Mouse (Mus musculus) c-Kit-positive CD71-positive TER-119-negative erythroid progenitor cells, embryonic 14.5 days (primary cell): ENCODE results near the gene Fam185a.

ENCODE experiments used
- DNase-seq: peaks from one replicate; pipeline ENCODE4 v3.0.0-alpha.2; 2013; ENCODE audit warnings: low read depth

The Fam185a gene

DNA sequence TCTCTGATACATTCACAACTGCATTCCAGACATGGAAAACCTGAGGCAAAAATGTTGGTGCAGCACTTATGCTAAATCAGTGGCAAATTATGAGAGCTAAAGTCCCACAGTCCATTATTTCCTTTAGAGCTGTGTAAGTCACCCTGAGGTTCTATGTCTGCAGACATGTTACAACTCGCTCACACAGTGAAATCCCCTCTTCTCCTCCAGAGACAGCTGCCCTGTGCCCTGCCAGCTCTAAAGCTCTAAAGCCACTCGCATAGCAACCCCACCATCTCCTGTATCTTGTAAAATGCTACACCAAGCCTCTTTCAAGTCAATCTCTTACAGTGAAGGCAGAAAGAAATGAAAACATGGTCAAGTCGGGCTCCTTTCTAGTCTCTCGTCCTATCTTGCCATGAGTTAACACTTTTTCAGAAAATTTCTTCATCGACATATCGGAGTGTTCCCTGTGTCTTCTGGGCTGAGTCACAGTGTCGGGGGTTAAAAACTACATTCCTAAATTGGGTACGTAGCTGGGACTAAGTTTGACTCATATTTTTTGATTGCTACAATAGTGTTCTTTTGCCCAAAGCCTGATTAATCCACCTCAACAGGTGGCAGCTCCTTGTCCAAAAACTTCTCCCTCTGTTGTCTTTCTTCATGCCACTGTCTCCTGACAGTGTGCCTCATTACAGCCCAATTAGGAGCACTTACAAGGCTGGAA lies 68.7 kb downstream of the Fam185a start:
- no peak for DNase-seq

- no peak for DNase-seq
These were observed 70.0 kb downstream of the Fam185a start for GRCm38 (mm10) chr5:21494781-21495180.

DNA sequence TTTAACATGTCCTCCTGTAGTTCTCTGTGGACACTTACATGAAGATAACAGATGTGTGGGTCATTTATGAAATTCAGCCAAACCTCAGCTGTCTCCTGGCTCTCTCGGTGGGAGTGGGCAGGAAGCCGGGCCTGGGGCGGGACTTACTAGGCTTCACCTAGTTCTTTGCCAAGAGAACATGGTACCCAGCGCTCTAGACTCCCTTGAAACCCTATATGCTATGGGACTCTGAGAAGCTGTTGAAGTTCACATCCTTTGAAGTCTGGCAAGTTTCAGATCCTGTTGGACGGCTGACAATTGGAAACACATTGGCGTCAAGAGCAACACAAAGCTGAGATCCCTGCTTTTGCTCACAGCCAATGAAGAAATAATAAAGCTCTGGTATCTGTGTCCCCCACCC lies 71.6 kb downstream of the Fam185a start:
- no peak for DNase-seq

DNA sequence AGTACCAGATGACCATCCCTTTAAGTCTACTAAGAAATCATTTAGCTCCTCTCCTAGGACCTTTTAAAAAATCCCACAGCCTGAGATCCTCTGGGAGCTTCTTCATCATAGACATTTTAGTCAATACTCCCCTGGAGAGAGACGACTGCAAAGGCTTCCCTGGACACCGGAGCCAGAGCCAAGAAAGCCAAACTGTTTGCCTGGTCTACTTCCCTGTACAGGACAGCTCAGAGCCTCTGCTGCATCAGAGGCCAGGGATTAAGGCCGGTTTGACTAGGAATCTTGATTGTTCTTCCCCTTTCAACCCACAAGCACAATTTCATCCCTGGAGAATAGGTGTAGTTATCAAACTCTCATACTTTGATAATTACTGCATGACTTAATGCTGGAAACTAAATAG lies 72.1 kb downstream of the Fam185a start:
- no peak for DNase-seq

GRCm38 (mm10) chr5:21498490-21498889 lies 73.7 kb downstream of the Fam185a start:
- DNase-seq = no peak

- DNase-seq = no peak
These were observed 74.2 kb downstream of the Fam185a start for GRCm38 (mm10) chr5:21498925-21499324.

GRCm38 (mm10) chr5:21500133-21500532 lies 75.4 kb downstream of the Fam185a start:
- no peak for DNase-seq

- DNase-seq = no peak
These were observed 76.2 kb downstream of the Fam185a start for GRCm38 (mm10) chr5:21500941-21501340.

GRCm38 (mm10) chr5:21502936-21503610 lies 78.3 kb downstream of the Fam185a start:
- DNase-seq = no peak

DNA sequence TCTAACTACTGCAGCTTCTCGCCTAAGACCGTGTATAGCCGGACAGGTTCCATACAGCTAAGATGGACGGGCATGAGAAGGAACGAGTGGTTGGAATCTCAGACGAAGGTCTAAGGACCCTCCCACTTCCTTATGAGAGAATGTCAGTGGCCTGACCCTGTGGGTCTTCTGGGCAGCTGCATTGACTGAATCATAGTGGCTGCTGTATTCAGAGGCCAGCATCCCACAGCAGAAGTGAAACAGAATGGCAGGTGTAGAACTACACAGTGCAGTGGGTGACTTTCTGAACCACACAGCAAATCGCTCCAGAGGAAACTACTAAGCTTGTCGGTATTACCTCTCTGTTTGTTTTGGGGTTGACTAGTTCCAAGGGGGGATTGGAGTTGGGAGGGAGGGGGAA lies 80.4 kb downstream of the Fam185a start:
- no peak for DNase-seq

GRCm38 (mm10) chr5:21506887-21507286 lies 82.1 kb downstream of the Fam185a start:
- DNase-seq = no peak

DNA sequence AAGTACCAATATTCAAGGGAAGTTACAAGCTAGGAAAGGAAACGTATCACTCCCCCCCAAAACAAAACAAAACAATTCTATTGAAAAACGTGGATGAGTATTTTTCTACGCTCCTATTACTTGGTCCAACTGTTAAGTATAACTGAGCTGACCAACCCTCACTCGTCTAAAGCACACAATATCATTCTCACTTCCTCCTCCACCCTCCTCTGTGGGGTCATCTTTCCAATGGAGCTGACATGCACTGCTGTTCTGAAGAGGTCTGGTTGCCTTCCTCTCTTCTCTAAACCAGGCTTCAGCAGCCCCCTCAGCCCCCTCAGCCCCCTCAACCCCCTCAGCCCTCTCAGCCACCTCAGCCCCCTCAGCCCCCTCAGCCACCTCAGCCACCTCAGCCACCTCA lies 85.0 kb downstream of the Fam185a start:
- no peak for DNase-seq

GRCm38 (mm10) chr5:21513363-21513762 lies 88.6 kb downstream of the Fam185a start:
- no peak for DNase-seq

DNA sequence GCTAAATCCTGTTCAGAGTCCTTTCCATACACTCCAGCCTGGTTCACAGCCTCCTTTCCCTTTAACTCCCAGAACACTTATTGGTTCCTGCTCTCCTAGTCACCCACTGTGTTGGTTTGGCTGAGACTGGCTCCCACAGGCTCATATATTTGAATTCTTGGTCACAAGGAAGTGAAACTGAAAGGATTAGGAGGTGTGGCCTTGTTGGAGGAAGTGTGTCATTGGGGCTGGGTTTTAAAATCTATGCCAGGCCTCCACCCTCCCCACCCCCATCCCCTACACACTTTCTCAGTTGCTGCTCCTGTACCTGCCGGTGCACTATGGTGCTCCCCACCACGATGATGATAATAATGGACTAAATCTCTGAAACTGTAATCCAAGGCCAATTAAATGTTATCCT lies 92.8 kb downstream of the Fam185a start:
- no peak for DNase-seq

DNA sequence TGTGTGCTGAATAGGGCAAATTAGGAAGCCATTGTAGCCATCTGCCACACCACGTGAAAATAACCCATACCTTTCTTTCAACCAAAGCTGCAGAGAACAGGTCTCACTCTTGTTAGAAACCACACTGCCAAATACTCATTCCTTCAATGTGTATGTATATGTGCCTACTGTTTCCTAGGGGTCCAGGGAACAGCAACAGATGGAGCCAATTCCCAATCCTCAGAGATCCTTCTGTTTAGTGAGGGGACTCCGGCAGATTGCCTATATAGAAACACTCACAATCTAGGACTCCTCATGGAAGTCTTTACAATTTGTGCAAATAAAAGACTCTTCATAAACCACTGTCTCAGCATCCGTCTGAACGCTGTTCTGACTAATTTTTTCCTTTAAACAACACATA lies 93.4 kb downstream of the Fam185a start:
- DNase-seq = no peak

DNA sequence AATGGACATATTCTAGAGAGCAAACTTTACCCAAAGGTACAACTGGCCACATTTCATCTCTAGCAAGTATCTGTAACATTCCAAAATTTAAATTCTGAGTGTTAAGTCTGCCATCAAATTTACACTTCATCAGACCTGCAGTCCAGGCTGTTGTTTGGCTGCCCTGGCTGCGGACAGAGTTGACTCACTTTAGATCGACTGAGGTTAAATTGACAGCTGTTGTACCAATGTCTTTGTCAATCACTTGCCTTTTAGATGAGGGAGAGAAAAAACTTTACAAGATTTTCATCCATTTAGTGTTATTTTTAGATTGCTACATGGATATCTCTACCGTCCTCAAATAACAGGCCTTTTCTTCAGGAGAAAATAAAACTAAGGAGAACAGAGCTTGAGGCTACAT lies 94.4 kb downstream of the Fam185a start:
- no peak for DNase-seq

DNA sequence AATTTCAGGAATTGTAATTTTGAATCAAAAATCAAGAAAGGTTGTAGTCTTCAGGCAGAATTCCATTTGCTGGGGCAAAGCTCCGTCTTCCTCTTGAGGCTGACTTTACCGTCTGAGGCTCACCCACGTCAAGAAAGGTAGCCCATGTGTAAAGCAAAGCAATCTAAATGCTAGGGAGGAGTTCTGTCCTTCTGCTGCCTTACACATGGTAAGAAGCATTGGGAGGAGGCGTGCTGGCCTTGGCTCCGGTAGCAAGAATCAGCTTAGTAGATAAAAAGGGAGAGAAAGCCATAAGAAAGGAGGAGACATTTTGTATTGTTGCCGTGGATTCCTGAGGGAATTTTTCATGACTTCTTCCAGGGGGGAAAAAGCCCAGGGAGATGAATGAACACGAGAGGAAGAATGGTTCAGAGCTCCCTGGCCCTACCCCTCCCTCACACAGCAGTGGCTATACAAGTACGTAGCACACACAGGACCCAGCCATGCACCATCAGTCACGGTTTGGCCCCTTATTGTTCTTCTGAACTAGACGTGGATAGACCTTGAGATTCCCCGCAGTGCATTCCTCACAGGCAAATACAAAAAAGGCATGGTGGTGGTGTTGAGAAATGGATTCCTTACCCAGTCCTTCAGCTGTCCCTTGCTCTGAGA lies 102.2 kb downstream of the Fam185a start:
- no peak for DNase-seq

DNA sequence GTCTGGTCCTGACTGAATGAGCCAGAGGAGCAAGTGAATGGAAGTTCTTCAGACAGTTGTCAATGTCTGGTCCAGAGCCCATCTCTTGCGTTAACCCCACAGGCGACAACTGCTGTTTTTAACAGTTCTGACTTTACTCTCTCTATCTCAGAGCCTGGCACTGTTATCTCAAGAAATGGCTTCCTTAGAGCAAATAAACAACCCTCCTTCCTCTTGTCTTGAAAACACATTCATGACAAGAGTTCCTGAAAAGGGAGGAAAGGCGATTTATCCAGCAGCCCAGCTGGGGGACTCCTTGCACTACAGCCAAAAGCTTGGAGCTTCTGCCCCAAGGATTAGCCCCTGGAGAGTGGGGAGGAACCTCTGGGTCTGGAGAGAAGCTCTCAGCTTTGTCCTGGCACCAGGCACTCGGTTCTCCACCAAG lies 102.7 kb downstream of the Fam185a start:
- no peak for DNase-seq

GRCm38 (mm10) chr5:21528068-21528842 lies 103.5 kb downstream of the Fam185a start:
- no peak for DNase-seq

- no peak for DNase-seq
These were observed 104.5 kb downstream of the Fam185a start for GRCm38 (mm10) chr5:21529110-21529720.
